Mouse (Mus musculus) CD4-positive, CD25-positive, alpha-beta regulatory T cell, adult 2 months (primary cell): ENCODE measurements around the gene Dock8.
A peak's percentile ranks its signal among the peaks of the same experiment; 100 is the strongest.

Source experiments
- DNase-seq: peaks from one replicate; pipeline ENCODE4 v3.0.0-alpha.2; 2012; ENCODE audit warnings: low read depth, low spot score

Gene Dock8

DNA sequence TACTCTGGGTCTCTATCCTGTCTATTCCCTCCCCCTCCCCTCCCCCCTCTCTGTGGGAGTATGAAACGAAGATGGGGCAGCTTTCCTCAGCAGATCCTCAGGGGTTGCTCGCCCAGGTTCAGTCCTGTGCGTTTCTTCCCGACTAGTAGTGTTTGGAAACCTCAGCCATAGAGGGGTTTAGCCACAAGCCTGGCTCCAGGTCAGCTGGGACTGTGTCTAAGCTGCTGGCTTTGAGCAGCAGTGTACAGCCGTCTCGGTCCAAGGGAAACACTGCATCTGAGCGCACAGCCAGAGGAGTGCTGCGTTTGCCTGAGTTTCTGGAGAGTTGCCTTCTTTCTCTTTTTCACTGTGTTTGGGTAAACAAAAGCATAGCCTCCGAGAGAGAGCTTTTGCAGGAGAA is 61.0 kb downstream of the Dock8 start:
- DNase-seq, result no peak

DNA sequence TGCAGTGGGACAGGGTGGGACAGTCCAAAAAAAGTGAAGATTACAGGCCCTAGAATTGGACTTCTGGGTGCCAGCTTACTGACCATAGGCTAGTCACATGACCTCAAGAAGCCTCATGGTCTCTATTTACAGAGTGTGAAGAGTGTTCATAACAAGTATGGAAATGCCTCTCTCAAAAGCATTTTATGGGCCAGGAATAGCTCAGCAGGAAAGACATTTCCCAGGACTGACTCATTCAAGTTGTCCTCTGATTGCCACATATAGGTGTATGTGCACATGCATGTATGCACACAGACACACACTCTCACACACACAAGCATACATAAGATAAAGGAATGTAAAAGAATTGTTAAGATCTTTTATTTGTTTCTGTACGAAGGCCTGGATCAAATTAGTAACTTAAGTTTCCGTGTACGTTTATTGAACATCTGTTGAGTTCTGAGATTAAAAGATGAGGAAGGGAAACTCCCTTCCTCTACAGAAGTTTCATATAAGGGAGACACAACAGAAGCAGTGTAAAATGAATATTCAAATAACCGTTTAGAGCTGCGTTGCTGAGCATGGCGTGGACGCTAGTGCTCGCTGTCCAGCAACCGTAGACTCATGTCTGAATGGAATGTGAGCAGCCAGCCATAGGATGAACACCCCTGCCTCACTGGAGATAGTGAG is 63.0 kb downstream of the Dock8 start:
- DNase-seq, result peak; percentile 61

DNA sequence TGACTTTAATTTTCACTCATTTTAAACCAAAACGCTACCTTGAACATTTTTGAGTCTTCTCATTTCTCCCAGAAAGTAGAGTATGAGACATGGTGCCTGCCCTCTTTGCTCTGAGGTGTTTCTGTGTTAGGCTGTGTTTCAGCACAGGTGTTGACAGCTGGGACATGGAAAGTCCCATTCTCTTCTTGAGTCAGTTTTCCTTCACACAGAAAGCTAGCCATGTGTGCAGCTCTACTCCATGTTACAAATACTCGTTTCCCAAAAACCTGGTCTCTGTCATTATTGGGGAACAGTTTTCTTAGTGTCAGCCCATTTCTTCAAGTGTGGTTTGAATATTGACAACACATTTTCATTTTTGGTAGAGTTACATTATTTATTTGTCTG is 63.5 kb downstream of the Dock8 start:
- DNase-seq, result no peak

DNA sequence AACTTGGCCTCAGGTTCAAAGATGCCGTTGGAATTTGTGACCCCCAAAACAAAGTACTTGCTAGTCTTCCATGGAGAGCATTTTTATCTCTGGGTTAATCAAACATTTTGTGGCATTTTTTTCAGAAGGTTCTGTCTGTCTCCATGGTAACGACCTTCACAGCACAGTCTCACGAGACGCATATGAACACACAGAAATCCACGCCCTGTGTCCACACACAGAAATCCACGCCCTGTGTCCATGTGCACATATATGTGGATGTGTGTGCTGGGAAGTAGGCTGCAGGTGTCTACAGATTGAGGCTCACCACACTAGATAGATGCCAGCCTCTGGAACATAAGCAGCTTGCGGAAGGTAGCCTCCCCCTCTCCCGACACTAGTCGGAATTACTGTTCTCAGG is 66.9 kb downstream of the Dock8 start:
- no peak for DNase-seq

DNA sequence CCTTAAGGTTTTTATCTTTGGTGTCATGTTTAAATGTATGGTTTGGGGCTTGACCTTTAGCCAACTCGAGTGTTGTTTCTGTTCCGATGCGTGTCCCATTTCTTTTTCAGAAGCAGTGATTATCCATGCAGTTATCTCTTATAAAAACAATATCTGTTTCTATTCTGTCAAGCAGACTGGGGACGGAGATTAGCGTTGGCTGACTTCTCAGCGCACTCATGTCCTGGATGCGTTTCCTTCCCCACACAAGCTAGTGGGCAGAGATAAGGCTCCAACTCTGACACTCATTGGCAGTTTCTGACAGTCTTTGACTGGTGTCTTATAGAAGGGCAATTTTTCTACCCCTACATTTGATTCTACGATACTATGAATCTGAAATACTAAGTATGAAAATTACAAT is 69.2 kb downstream of the Dock8 start:
- DNase-seq, result no peak

DNA sequence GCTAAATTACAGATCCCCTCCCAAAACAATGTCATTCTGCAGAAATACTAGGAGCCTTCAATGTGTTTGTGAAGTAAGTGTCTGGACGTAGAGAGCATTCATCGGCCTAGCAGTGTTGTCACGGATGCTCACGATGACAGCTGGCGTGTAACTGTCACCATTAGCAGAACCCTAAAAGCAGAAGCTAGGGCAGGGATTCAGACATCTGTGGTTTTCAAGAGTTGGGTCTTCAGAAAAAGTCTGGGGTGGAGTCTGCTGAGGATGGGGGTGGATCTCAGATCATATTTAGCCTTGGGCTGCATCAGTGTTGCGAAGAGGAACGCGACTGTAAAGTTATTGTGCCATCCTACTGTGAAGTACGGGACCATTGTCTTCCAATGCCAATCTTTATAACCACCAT is 73.2 kb downstream of the Dock8 start:
- DNase-seq, result no peak

DNA sequence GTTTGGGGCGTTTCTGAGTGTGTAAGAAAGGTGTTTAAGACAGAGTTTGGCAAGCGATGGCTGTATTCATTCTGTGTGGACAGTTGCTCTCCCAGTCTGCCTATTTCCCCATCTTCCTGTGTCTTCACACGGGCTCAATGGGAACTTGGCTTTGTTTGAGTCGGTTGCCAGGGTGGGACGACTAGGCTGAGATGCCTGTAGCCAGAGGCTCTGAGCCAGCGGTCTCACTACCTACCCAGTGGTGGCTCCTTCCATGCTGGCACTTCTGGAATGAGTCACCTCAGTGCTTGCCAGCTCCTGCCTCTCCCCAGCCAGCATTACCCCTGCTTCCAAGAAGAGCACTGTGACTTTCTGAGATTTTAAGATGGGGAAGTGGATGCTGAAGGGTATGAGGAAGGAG is 75.4 kb downstream of the Dock8 start:
- DNase-seq, result no peak

DNA sequence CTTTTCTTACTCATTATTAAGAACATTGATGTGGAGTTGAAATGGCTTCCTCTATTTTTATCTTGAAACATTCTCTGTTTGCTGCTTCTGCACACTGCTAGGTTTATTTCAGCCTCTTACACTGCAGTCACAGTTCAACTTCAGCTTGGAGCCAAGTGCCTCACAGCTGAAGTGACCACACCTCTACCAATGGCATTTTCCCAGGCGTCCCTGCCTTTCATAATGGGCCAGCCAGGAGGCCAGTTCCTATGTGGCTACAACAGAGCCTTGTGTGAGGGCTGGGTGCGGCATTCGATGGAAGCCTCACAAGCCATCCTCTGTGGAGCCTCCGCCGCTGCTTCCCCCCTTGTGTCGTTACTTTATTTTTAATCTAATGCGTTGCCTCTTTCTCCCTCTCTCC is 78.3 kb downstream of the Dock8 start:
- DNase-seq, result no peak

DNA sequence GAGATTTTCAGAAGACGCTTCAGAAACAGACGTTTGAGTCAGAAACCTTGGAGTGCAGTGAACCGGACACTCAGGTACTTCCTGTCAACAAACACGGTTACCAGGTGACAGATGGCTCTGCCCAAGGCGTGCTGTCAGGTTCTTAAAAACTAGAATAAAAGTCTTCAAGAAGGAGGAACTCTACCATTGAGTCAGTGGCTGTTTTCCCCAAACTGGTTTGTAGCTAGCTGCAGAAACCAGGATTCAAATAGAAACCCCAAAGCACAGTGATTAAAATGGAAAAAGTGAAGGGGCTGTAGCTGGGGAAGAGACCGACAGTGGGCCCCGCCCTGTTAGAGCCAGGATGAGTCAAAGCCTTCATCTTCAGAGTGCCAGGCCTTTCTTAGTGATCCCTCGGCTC is 78.8 kb downstream of the Dock8 start:
- DNase-seq, result peak; percentile 37

DNA sequence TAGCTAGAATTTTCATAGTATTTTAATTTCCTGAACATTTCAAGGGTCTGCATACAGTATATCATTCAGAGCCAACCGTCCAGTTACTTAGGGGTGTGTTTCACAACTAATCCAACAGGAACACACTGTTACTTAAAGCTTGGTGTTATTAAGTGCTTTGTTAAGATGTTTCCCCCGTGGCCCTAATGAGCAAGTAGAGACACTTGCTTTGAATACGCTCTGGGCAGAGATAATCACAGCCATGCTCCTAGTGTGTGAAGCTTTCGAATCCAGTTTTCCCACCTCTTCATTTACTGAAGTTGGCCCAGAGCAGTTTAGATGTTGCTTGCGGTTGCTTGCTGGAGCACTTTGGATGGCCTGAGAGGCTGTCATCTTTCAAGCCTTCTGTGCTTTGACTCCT is 80.8 kb downstream of the Dock8 start:
- DNase-seq, result no peak

DNA sequence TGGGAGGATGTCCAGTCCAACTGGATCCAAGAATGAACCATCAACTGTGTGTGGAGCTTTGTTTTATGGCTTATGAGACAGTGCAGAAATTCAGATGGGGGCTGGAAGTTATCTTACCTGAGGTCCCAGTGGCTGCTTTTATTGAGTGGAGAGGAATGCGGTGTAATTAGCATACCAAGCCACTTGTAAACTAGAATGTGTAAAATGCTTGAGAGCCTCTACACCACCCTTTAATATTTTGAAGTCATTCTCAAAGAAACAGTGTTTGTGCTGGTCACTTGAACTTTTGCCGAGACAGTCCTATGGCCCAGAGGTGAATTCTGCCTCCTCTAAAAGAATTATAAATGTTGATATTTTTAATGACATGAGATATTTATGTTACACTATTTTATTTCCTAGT is 83.5 kb downstream of the Dock8 start:
- no peak for DNase-seq

DNA sequence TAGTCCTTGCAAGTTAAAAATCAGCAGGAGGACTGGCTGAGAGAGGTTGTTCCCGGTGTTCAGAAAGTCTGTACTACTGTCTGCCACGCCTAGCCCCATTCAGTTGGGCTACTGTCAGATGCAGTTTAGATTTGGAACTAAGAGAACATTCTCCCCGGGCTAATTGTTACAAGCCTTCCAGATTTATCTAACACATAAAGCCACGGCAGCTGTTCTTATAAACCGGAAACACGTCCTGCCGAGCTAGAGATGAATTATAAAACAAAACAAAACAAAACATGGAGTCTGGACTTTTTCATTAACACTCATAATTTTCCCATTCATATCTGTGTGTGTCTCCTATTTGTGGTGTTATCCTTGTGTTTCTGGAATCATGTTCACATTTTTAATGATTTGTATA is 87.8 kb downstream of the Dock8 start:
- no peak for DNase-seq

DNA sequence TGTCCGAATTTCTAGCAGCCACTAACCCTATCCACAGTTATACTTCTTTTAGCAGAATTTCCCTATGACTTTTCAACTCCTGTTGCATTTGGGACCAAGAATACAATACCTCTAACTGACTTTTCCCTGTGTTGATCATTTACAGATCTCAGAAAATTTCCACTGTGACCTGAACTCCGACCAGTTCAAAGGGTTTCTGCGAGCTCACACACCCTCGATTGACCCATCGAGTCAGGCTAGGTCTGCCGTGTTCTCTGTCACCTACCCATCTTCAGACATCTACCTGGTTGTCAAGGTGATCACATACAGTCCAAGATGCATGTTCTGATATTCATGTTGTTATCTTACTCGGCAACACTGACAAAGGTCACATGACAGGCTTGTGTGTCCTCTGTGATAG is 90.4 kb downstream of the Dock8 start:
- no peak for DNase-seq

DNA sequence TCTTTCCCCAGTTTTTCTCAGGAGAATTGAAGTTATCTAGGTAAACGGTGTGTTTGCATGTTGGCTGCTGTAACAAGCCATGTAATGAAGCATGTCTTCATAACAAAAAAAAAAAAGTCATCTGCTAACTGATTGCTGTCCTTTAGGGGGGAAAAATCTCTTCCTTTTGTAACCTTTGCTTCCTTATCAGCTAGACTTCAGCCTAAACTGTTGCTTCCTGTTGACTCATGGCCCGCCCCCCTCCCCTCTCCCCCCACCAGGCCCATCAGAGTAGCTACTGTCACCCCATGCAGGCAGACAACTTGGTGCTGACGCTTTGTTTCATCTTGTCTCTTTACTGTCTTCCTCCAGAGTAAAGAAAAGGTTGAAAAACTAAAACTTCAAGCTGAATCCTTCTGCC is 95.8 kb downstream of the Dock8 start:
- peak; percentile 9 for DNase-seq

DNA sequence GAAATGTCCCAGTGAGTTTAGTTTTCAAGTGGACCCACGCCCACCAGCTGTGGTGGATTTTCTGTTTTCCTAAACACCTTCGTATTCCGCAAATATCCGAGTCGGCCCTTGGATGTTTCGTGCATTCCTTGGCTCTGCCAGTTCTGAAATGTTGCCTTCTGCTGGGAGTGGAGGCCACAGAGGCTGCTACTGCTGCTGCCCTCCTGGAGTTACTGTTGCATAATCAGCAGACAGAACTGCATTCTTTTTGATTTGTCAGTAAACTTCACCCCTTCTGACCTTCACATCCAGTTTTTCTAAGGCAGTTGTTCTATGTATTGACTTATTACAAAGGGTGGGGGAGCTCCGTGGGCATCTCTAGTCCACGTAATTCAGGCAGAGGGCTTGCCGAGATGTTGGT is 97.0 kb downstream of the Dock8 start:
- no peak for DNase-seq

DNA sequence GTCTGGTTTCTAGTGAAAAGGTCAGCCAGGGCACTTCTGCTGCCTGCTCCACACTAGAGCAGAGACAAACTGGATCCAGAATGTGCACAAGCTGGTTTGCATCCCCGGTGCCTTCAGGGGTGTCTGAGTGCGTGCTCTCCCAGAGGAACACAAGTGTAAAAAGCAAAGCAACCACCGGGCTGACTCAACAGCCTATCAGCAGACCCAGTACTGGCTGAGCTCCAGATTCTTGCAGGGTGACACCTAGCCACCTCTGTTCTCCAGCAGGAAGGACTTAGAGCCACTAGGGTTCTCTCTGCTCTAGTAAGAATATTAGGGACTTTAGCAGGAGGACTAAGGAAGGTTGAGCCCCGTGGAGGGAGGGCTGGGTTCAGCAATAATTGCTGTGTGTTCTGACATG is 97.7 kb downstream of the Dock8 start:
- DNase-seq, result no peak

DNA sequence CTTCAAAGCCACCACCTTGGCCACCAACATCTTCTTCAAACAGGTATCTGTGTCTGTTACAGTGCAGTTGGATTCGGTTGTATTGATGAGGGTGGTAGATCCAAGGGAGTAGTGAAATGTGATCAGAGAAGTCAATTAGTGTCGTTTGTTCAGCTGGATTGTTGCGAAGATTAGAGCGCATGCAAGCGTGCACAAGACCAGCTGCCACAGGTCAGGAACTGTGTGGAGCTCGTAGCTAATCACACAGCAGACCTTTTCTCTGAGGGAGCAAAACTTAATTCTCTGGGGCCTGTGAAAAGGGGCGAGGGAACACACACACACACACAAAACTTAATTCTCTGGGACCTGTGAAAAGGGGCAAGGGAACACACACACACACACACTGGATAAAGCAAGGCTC is 98.2 kb downstream of the Dock8 start:
- DNase-seq, result no peak

DNA sequence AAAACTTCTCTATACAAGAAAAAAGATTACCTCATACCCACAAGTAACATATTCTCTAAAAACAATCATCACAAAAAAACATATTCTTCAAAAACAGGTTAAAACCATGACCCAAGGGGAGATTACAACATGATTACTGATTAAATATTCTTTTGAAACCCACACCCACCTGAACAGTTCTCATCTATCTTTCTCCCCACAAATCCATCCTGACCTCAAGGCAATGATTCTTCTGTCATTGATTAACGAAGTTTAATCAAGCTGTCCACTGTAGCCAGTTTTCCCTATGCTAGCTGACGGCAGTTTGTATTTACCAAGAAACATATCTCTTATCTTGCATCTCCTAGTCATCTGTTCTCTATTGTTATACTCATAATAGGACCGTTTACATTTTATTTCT is 98.6 kb downstream of the Dock8 start:
- DNase-seq, result no peak

DNA sequence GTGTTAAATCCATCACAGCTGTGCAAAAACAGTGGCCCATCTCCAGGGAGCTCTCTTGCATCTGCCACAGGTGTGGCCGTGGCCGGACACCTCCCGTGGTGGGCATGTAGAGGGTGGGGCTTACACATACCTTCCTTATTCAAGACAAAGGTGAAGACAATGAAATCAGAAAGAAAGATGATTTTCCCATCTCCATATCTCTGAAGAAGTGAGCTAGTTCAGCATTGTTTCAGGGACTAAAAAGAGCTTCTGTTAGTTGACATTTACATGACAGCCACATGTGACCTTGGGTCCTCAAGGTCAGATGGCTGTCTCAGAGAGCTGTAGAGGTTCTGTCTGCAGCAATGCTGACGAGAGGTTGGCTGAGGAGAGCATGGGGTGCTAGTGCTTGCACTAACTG is 99.6 kb downstream of the Dock8 start:
- DNase-seq, result no peak

DNA sequence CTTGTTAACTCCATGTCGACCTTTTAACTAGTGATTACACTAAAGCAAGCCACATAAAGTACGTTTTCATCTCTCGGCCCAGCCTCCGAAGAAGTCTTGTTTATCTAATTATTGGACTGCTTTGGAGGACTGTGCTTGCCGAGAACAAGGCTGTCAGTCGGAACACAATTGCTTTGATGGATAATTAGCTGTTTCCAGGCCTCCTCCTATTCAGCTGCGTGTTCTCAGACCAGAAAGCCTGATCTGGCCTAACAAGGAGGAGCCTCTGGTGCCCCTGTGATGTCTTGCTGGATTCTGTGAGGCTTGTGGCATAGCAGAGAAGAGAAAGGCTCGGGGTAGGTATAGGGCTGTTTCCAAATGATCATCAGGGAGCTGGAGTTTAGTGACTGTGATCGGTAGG is 106.3 kb downstream of the Dock8 start:
- DNase-seq, result no peak

DNA sequence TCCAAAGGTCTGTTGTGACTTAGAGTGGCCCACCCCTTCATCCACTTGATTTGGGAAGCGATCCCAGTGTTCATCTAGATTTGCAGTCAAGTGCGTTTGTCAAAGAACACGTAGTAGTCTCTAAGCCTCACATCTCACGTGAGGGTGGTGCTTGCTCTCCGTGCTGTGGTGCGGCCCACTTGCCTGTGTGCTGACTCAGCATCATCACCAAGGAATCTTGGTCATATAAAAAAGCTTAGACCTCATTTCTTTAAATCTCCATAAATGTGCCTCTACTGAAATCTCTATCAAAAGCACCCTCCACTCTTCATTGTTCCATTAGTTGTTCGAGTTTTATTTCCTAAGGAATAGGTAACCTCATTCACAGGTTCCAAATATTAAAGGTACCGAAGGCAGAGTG is 107.0 kb downstream of the Dock8 start:
- DNase-seq, result no peak

DNA sequence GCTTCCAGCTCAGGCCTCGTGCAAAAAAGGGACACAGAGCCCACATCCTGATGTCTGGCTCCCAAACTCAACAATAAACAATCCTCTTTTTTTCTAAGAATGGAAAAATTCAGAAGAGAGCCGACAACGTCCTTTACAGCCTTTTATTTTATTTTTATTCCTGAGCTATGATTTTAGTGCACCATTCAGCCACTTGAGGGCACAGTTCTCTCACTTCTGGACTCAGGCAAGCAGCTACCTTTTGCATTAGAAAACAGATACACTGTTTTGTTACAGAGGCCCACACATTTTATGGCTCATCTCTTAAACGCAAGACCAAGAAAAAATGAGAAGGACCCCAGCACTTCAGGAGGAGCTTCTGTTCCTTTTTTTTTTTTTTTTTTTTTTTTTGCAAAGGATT is 108.1 kb downstream of the Dock8 start:
- peak; percentile 20 for DNase-seq

DNA sequence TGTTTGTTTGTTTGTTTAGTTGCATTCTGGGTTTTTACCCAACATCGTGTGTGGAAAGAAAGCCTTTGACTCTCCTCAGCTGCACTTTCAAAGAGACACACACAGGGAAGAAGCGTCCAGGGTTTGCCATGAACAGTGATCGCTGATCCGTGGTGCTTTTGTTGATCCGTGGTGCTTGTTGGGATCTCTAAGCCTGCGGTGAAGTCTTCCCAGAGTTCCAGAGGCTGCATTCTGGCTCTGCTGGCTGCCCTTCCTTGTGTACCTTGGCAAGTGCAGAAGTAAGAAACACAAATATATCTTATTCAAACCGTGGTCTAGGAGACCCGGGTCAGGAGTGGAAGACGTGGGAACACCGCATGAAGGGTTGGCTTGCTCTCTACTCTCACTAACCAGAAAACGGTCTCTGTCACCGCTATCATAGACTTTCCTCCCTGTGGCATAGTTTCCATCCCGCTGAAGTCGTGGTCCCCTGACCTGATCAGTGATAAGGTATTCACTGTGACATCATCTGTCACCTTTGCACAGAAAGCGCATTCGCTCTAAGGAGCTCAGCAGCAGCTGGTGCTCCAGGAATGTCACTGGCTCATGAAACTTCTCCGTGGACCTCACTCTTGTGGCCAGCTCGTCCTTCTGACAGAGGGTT is 112.4 kb downstream of the Dock8 start:
- no peak for DNase-seq

DNA sequence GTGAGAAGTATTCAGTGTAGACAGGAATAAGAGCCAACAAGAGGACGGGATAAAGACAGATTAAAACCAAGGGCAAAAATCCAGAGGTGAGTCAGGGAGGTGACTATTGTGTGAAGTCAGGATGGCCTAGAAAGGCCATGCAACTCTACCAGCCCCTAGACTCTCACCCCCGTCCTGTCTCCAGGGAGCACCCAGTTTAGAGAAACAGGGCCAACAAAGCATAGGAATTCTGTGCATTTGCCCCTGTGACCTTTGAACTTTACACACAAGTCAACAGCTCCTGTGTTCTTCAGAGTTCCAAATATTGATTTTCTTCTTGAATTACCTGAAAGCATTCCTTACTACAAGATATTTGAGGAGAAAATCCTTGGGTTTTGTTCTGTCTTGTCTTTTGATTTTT is 117.6 kb downstream of the Dock8 start:
- DNase-seq, result no peak
